Mouse (Mus musculus) spleen, postnatal 10 days (tissue): ENCODE measurements around the gene Abcc6.
A peak's percentile ranks its signal among the peaks of the same experiment; 100 is the strongest.
"Not testable (repeated sequence)": the region's sequence is repeated elsewhere in the genome, so short reads cannot be mapped to it uniquely, and the experiment has no call there.

Source experiments
- DNase-seq, 2 experiments: peaks; one replicate each; pipeline ENCODE4 v3.0.0; 2021 to 2022; ENCODE audit warnings: low spot score in 2 of 2

The Abcc6 gene

DNA sequence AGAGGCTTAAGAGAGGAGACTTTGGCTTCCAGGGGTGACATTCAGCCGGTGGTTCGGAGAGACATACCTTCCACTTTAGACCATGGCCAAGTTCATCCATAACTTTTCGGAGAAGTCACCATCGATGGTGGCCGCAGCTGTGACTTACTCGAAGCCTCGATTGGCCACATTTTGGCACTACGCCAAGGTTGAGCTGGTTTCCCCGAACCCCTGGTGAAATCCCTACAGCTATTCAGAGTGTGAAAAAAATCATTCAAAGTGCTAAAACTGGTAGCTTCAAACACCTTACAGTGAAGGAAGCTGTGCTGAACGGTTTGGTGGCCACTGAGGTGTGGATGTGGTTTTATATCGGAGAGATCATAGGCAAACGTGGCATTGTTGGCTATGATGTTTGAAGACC is 96.3 kb downstream of the Abcc6 start:
- DNase-seq = not testable (repeated sequence)

DNA sequence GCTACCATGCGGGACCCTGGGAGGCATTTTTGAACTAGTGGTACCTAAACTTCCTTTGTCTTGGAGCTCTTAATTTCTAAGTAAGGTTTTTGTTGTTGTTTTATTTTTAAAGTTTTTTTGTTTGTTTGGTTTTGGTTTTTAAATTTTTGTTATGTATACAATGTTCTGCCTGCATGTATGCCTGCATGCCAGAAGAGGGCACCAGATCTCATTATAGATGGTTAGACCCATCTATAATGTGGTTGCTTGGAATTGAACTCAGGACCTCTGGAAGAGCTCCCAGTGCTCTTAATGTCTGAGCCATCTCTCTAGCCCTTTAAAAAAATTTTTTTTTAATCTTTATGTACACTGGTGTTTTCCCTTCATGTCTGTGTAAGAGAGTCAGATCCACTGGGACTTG is 100.4 kb downstream of the Abcc6 start:
- DNase-seq = no peak

DNA sequence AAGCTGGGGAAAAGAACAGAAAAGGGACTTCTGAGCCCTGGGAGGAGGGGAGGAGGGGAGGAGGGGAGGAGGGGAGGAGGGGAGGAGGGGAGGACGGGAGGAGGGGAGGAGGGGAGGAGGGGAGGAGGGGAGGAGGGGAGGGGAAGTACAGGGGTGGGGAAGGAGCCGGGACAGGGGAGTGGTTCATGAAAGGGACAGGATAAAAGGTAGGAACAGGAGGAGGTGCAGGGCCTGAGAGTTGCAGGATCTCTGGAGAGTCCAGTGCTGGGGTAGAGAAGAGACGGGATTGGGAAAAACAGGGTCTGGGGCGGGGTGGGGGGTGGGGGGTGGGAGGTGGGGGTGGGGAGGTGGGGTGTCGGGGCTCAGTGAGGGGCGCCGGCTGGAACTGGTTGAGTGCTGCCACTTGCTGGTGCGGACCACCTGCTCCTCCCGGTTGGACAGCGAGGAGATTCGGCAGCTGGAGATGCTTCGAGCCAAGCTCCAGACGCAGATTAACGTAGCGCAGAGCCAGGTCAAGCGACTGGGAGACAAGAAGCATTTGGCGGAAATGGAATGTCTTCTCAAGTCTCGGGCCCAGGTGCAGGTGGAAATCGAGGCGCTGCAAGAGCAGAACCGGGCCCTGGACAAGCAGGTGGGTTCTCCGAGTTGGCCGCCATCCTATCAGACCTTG is 101.3 kb downstream of the Abcc6 start:
- DNase-seq = no peak

DNA sequence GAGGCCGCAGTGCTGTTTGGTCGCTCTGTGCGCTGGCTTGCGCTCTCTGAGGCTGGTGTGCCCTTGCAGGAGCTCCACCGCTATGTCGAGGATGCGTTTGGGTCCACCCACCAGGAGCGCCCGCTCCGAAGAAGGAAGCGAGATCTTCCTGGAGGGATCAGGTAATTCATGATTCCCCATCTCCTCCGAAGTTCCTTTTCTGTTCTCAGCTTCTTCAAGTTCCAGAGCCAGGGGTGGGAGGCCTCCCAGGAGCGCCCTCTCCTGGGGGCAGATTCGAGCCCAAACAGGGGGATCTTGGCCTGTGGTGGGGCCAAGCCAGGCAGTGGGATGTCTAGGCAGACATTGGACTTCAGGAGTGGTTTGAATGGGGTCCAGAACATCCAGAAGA is 105.7 kb downstream of the Abcc6 start:
- peak in 1 of 2 experiments; percentile 64 for DNase-seq

DNA sequence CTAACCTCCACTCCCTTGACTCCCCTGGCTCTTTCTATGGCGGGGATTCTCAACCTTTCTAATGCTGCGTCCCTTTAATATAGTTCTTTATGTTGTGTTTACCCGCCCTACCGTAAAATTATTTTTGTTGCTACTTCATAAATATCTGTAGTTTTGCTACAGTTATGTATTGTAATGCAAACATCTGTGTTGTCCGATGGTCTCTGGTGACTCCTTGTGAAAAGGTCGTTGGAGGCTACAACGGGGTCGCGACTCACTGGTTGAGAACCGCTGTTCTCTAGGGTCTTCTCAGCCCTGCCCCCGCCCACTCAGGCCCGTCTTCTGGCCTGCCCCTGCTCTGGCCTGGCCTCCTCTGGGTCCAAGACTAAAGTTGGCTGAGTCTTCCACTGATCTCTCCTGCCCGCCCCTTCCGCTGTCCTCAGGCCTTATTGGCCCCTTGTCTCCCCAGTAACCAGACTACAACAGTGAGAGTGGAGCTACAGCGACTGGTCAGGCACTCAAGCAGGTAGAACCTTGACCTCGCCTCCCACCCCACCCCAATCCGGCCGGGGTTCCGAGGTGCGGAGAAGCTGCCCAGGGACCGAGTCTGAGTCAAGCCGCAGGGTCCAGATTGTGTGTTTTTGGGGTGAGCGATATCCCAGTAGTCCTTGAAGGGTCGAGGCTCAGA is 106.2 kb downstream of the Abcc6 start, which contains the start of gene Ccdc114:
Gene Ccdc114 (plus strand): TSS at position 311 of the 667 bp plus-strand sequence.
- peak; percentile 58 to 71 for DNase-seq

DNA sequence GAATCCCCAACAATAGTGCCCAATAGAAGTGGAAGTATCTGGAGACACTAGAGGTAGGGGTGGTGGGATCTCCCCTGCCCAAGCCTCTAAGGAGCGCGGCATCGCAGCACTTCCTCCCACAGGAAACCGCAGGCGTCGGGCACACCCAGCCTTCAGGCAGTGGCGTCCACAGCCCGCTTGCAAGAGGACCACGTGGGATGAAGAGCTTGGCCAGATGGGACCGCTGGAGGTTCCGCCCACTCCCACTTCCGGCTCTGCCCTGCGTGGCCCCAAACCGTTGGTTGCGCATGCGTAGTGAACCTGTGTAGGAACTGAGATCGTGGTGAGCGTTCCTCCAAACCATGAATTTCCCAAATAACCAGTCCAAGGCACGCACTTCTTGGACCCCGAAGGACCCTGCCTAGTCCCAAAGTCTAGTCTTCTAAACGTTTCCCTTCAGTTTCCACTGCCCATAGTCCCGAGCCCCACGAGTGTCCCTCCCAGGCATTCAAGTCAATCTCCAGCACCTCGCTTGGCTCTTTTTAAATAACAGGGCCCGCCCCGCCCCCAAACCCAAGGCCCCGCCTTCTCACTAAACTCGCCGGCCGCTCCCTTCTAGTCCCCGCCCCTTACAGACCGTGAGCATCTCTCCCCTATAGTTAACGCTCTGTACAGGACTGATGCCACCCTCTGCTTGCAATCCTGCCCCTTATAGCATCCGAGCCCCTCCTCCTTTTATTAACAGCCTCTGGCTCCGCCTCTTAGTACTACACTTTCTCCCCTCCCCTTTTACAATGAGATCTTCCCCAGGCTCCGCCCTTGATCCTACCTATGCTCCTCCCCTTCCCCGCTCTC is 107.0 kb downstream of the Abcc6 start:
- DNase-seq = peak; percentile 85 to 94

DNA sequence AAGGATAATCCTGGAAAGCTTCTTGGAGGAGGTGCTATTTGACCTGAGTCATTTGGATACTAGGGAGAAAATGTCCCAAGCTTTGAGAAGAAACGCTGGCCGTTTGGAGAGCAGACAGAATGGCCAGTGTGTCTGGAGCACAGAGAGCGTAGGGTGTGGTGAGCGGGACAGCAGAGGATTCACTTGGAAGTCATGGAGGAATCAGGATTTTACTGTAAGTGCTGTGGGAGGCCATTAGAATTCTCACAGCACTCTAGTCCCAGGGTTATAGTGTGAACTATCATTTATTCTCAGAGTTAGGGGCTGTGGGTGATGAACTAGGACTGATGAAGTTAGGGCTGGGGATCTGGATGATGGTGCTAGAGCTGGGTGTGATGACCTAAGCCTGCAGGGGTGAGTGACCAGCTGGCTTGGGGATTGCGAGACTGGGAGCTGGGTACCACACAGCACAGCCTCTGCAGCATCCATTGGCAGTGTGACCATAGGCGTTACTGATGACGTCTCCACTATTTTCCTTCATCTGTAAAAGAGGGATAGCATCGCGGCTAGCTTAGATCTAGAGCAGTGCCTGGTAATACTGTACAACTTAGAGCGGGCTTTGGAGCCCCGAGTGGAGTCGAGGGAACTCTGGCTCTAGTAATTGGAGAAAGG is 108.0 kb downstream of the Abcc6 start:
- DNase-seq = peak; percentile 28 to 33

DNA sequence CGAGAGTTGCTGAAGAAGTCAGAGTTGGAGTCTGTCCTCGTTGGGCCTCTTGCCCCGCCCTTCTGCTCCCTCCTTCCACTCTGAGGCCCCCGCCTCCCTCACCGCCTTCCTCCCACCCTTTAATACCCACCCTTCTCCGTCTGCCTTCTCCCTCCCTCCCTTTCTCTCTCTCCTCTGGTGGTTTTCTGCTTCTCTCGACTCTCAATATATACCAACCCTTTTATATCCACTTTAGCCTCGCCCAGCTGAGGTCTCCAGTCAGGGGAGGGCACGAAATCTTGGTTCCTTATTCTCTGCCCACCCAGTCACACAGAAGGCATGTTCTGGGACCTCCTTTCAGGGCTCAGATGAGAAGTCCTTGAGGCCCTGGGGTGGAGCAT is 108.9 kb downstream of the Abcc6 start, which contains the start of gene Emp3:
Gene Emp3 (minus strand): TSS at position 163 of the 380 bp plus-strand sequence.
- peak; percentile 44 to 75 for DNase-seq

DNA sequence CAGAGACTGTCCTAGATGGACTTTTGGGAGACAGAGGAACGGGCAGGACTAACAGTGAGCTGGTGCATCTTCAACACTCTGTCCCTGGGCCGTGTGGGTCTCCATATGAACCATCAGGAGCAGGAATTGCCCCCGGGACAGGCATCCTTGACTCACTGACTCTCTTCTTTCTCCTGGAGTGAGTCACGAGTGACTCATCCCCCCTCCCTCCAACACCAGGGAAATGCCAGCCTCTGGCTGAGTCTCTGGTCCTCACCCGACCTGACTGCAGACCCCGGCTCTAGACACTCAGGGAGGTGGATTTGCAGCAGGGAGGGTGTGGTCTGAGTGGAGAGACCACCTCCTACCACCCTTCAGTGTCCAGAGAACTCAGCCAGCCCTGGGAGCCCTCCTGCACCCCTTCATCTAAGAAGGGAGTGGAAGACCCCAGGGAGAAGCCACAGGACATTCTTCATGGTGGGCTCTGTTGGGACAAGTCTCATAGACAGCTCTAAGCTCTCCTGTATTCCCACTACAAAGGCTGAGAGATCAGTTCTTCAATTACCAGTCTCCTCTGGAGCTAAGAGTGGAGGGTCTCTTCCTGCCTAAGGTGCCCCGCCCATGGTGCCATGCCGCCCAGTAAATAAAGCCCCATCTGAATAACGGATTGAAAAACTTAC is 109.4 kb downstream of the Abcc6 start:
- peak; percentile 29 to 41 for DNase-seq

DNA sequence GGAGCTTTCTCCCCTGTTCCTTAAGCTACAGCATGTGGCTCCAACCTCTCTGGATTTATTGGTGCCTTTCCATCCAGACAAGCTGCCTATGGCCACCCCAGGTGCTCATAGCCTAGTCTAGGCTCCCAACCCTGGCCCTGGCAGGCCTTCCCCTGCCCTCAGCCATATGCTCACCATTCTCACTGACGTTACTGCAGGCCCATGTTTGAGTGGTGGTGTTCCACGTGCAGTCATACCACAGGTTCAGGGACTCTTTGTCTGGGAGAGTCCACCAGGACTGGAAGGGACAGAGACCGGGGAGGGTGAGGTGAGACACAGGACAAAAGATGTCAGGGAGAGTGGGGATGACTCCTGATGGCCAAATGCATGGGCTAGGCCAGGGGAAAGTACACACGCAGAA is 110.3 kb downstream of the Abcc6 start:
- peak in 1 of 2 experiments; percentile 26 for DNase-seq

DNA sequence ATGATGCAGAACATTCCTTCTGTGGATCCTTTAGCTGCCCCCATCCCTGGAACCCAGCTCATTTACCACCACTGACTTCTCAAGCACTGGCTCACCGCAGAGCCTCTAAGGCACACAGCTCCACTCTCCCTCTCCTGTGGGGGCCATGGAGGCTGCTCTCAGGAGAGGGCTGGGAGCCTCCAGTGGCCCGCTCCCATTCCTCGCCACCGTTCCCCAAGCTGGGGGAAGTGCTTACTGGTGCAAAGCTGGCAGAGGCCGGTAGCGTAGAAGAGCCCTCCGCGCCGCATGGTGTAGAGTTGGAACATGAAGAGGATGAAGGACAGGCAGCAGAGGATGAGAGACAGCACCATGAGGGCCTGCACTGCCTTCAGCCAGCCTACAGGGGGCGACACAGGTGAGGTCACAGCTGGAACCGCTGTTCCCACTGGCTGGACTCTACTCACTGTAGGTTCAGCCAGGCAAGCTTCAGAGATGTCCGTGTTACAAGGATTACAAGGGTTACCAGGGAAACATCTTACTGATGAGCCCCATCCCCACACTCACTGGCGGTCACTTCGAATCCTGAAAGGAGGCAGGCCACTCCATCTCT is 110.9 kb downstream of the Abcc6 start:
- peak; percentile 31 to 67 for DNase-seq

DNA sequence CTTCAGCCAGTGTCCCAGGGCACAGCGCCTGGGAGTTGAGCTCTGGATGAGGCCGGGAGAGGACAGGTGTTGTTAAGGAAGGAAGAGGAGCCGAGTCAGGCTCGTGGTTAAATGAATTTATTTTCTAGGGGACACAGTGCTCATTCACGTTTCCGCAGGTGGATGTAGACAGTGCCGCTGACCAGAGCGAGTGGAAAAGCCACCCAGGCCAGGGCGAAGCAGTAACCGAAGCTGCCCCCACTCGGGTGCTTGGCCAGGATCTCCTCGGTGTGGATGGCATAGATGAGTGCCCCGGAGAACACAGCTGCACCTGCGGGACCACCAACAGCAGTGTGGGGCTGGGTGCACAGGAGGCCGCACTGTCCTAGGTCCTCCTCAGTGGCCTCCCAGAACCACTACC is 112.2 kb downstream of the Abcc6 start:
- no peak for DNase-seq
